Mouse (Mus musculus) stomach, postnatal 0 days (tissue): ENCODE results near the gene Fancl. TPM values are rescaled to one million over a fixed set of nuclear protein-coding genes. Genes with fewer than 3 reads are reported as not detected.

ENCODE experiments used
- ATAC-seq: fragments of 200-750 bp; cut with Nextera tagmentation; 2 replicates; pipeline ENCODE4 v1.8.0; 2017; ENCODE audit not compliant: low FRiP score, low TSS enrichment
- DNase-seq: peaks from one replicate; pipeline ENCODE4 v3.0.0-alpha.2; 2016; ENCODE audit warnings: low spot score
- H3K27ac ChIP-seq: fragments of 300-500 bp; sonication (generic); replicated peaks from 2 replicates; pipeline ENCODE4 v1.5.1; 2014; ENCODE audit warnings: mild to moderate bottlenecking, control low read depth
- H3K27me3 ChIP-seq: fragments of 300-500 bp; sonication (generic); 2 replicates; pipeline ENCODE4 v1.6.1; 2014; ENCODE audit warnings: low read length; ENCODE audit not compliant: control insufficient read depth, insufficient read depth
- H3K36me3 ChIP-seq: fragments of 300-500 bp; sonication (generic); 2 replicates; pipeline ENCODE4 v1.6.1; 2014; ENCODE audit warnings: low read length, mixed read lengths; ENCODE audit not compliant: control insufficient read depth, insufficient read depth
- H3K4me1 ChIP-seq: fragments of 300-500 bp; sonication (generic); replicated peaks from 2 replicates; pipeline ENCODE4 v1.6.1; 2014; ENCODE audit warnings: antibody characterized with exemption; ENCODE audit not compliant: control insufficient read depth, insufficient read depth
- H3K4me2 ChIP-seq: fragments of 300-500 bp; sonication (generic); replicated peaks from 2 replicates; pipeline ENCODE4 v1.6.1; 2014; ENCODE audit warnings: low read depth, mild to moderate bottlenecking, control low read depth, moderate library complexity
- H3K4me3 ChIP-seq: fragments of 300-500 bp; sonication (generic); 2 replicates; pipeline ENCODE4 v1.5.1; 2014; ENCODE audit warnings: low read depth, low read length, control low read depth
- H3K9ac ChIP-seq: fragments of 300-500 bp; sonication (generic); 2 replicates; pipeline ENCODE4 v1.6.1; 2014; ENCODE audit warnings: mild to moderate bottlenecking, low read length, control low read depth, mixed read lengths
- H3K9me3 ChIP-seq: fragments of 300-500 bp; sonication (generic); 2 replicates; pipeline ENCODE4 v1.6.1; 2016; ENCODE audit warnings: low read length; ENCODE audit not compliant: control insufficient read depth
- CTCF ChIP-seq: IDR thresholded peaks from 2 replicates; pipeline ENCODE4 v1.5.1; 2016; ENCODE audit warnings: antibody characterized with exemption, low read depth, mild to moderate bottlenecking, moderate library complexity
- EP300 ChIP-seq: optimal IDR thresholded peaks from 2 replicates; pipeline ENCODE3; 2016; ENCODE audit warnings: antibody characterized with exemption
- WGBS: fragments of 180-500 bp; shearing (Covaris S2); extraction: QIAGEN DNeasy Blood & Tissue Kit; methylation state at CpG from one replicate; pipeline ENCODE4 v1.1.7; 2014; 5-methylcytosine and 5-hydroxymethylcytosine counted together
- polyA plus RNA-seq: library from polyadenylated mRNA; unstranded; fragments of >200 nt; fragmentation: Nextera tagmentation; extraction: Ambion mirVana; gene quantifications from 2 replicates; pipeline ENCODE4 v1.2.1, GENCODE M21; 2015

The Fancl gene
- polyA plus RNA-seq, 1 experiment from 2014 or later: 16.2 TPM

- 91% methylated on average over 4 of the region's 4 CpGs for WGBS
- no peaks in the 10 kb centered on the region for H3K4me1 ChIP-seq
- H3K9me3 ChIP-seq: no peaks in the 10 kb centered on the region
- H3K4me3 ChIP-seq: no peak overlapping the region
- no peak for TF ChIP-seq EP300
- no peak for TF ChIP-seq CTCF
- no peak overlapping the region for H3K27ac ChIP-seq
- H3K36me3 ChIP-seq: no peaks in the 10 kb centered on the region
- no peak for ATAC-seq
- H3K27me3 ChIP-seq: no peaks in the 10 kb centered on the region
- H3K9ac ChIP-seq: no peak overlapping the region
- DNase-seq: no peak
- no peak overlapping the region for H3K4me2 ChIP-seq
These were observed 66.8 kb downstream of the Fancl start for GRCm38 (mm10) chr11:26452693-26453092.

GRCm38 (mm10) chr11:26454081-26454480 is 68.1 kb downstream of the Fancl start:
- Histone ChIP-seq H3K4me2 (no peak overlapping the region), H3K27ac (no peak overlapping the region), H3K27me3 (no peaks in the 10 kb centered on the region), H3K9ac (no peak overlapping the region), H3K36me3 (no peaks in the 10 kb centered on the region), H3K4me3 (no peak overlapping the region), H3K4me1 (no peaks in the 10 kb centered on the region), H3K9me3 (no peaks in the 10 kb centered on the region)
- ATAC-seq (no peak), DNase-seq (no peak)
- WGBS: 87% methylated on average over 4 of the region's 4 CpGs
- TF ChIP-seq CTCF (no peak), EP300 (no peak)

DNA sequence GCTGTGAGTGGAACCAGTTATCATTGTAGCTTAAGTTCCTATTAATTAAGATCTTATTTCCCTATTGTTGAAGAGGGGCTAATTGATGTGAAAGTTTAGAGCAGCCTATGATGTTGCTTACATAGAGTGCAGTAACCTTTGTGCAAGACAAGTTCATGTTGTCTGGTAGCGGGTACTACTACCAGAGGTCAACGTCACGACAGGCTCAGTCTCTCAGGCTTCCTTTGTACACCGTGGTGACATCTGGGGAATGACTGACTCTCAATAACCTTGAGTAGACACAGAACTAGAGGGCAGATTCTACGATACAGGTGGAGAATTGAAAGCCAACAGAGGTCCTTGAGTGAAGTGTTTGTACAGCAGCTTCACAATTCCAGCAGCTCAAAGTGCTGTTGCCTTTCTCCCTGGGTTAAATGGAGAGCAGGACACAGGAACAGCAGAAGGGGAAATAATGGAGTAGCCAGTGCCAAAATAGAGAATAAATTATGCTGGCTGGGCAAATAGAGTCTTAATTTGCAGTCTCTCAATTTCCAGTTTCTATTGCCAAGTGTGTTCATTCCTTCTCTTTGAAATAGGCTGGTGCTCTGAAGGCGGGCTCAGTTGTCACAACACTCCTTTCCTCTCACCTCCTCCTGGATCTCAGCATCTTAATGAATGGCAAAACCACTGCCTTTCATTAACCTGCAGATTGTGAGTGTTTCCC is 91.3 kb downstream of the Fancl start:
- 80% methylated on average over 6 of the region's 6 CpGs for WGBS
- TF ChIP-seq EP300 (no peak), CTCF (no peak)
- no peak overlapping the region for H3K4me3 ChIP-seq
- DNase-seq: no peak
- H3K4me2 ChIP-seq: no peak overlapping the region
- no peak for ATAC-seq
- H3K27ac ChIP-seq: no peak overlapping the region
- no peaks in the 10 kb centered on the region for H3K27me3 ChIP-seq
- H3K9ac ChIP-seq: no peak overlapping the region
- H3K9me3 ChIP-seq: no peaks in the 10 kb centered on the region
- no peaks in the 10 kb centered on the region for H3K4me1 ChIP-seq
- no peaks in the 10 kb centered on the region for H3K36me3 ChIP-seq

GRCm38 (mm10) chr11:26481691-26482242 is 95.8 kb downstream of the Fancl start:
- H3K9me3 ChIP-seq: no peaks in the 10 kb centered on the region

DNA sequence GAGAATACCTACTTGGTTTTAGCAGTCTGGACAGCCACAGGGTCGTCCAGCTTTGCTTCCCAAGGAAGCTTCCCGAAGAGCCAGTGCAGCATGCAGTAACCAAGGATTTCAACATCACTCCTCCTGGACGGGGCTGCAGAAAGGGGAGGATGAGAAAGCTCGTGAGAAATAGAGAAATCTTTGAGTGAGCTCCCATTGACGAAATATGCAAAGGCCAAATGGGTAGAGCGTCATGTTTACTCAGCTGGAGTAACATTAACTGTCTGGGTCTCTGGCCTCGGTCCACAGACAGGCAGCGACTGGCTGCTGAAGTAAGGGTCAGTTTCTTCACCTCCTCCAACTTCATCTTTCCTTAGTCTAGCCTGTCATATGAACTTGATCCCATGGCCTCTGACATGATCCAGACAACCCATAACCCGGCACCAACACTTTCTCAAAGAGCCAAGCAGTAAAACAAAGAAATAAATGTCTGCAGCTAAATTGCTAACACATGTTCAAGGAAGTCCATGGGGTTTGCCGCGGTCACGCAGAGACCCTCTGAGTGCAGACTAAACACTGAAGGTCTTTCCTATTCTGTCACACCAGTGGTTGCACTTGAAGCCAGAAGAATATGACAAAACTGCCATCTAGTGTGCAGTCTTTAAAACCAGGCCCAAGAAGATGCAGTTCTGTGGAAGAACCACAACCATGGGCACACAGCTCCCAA is 104.0 kb downstream of the Fancl start:
- Histone ChIP-seq H3K4me2 (no peak overlapping the region), H3K27ac (no peak overlapping the region)
- TF ChIP-seq CTCF (peak; percentile 72), EP300 (no peak)

More at GRCm38 (mm10) chr11:26481691-26482242, 95.8 kb downstream of the Fancl start:
- Histone ChIP-seq H3K4me3 (no peak overlapping the region), H3K4me1 (no peaks in the 10 kb centered on the region), H3K27me3 (no peaks in the 10 kb centered on the region), H3K27ac (no peak overlapping the region), H3K36me3 (no peaks in the 10 kb centered on the region), H3K9ac (no peak overlapping the region), H3K4me2 (no peak overlapping the region)
- no peak for TF ChIP-seq EP300
- no peak for TF ChIP-seq CTCF
- ATAC-seq (no peak), DNase-seq (no peak)
- WGBS: 89% methylated on average over 3 of the region's 3 CpGs

GRCm38 (mm10) chr11:26495951-26496350 is 110.0 kb downstream of the Fancl start:
- ATAC-seq (no peak), DNase-seq (no peak)
- WGBS: 86% methylated on average over 5 of the region's 5 CpGs
- TF ChIP-seq CTCF: no peak
- TF ChIP-seq EP300: no peak
- no peak overlapping the region for H3K27ac ChIP-seq
- no peaks in the 10 kb centered on the region for H3K36me3 ChIP-seq
- H3K4me1 ChIP-seq: no peaks in the 10 kb centered on the region
- no peak overlapping the region for H3K4me2 ChIP-seq
- H3K4me3 ChIP-seq: no peak overlapping the region
- no peak overlapping the region for H3K9ac ChIP-seq
- H3K27me3 ChIP-seq: no peaks in the 10 kb centered on the region
- H3K9me3 ChIP-seq: no peaks in the 10 kb centered on the region

More for the DNA sequence above, 104.0 kb downstream of the Fancl start:
- Histone ChIP-seq H3K27me3 (no peaks in the 10 kb centered on the region), H3K4me1 (no peaks in the 10 kb centered on the region), H3K36me3 (no peaks in the 10 kb centered on the region), H3K4me3 (no peak overlapping the region), H3K9me3 (no peaks in the 10 kb centered on the region), H3K9ac (no peak overlapping the region)
- ATAC-seq: peak; percentile 54; the same call in 1 of the 2 replicates
- 20% methylated on average over 12 of the region's 12 CpGs for WGBS
- no peak for DNase-seq
